Mouse (Mus musculus): ENCODE measurements around the gene AW551984. TPM values are rescaled to one million over a fixed set of nuclear protein-coding genes. Genes with fewer than 3 reads are reported as not detected.

Gene AW551984
- 0.11 TPM for polyA plus RNA-seq (2017; shearing (Covaris generic))

GRCm38 (mm10) chr9:39603999-39604453 lies at the start of gene AW551984:
Gene AW551984, minus strand, starts transcription at chr9:39604403.

GRCm38 (mm10) chr9:39644785-39645184 lies 40.6 kb upstream of the AW551984 start, which contains the start of gene Olfr961:
Gene Olfr961, plus strand, starts transcription at chr9:39645085.

GRCm38 (mm10) chr9:39621073-39621472 lies 16.9 kb upstream of the AW551984 start, which contains the start of gene Olfr960:
Gene Olfr960, plus strand, starts transcription at chr9:39621373.

GRCm38 (mm10) chr9:39610355-39610754 lies 6.2 kb upstream of the AW551984 start, which contains the start of gene Olfr148:
Gene Olfr148, plus strand, starts transcription at chr9:39610655.

GRCm38 (mm10) chr9:39575469-39575868 lies 28.7 kb downstream of the AW551984 start, which contains the start of gene Olfr959:
Gene Olfr959, minus strand, starts transcription at chr9:39575569.

GRCm38 (mm10) chr9:39553946-39554345 lies 50.3 kb downstream of the AW551984 start, which contains the start of gene Olfr958:
Gene Olfr958, minus strand, starts transcription at chr9:39554054.

Other genes with a start within 250 kb of the AW551984 start
- not detected for gene Olfr951, start 217.0 kb downstream of the AW551984 start, polyA plus RNA-seq (2017; shearing (Covaris generic))
- not detected for gene Olfr952, start 177.3 kb downstream of the AW551984 start, polyA plus RNA-seq (2017; shearing (Covaris generic))
- gene Olfr954, start 147.7 kb downstream of the AW551984 start, polyA plus RNA-seq (2017; shearing (Covaris generic)) = not detected
- gene Olfr955, start 132.5 kb downstream of the AW551984 start, polyA plus RNA-seq (2017; shearing (Covaris generic)) = not detected
- not detected for gene Olfr44, start 110.4 kb downstream of the AW551984 start, polyA plus RNA-seq (2017; shearing (Covaris generic))
- gene Olfr957, start 88.6 kb downstream of the AW551984 start, polyA plus RNA-seq (2017; shearing (Covaris generic)) = not detected
- gene Olfr958, start 50.3 kb downstream of the AW551984 start, polyA plus RNA-seq (2017; shearing (Covaris generic)) = not detected
- not detected for gene Olfr959, start 28.8 kb downstream of the AW551984 start, polyA plus RNA-seq (2017; shearing (Covaris generic))
- gene Olfr148, start 6.3 kb upstream of the AW551984 start, polyA plus RNA-seq (2017; shearing (Covaris generic)) = 0.08 TPM
- not detected for gene Olfr960, start 17.0 kb upstream of the AW551984 start, polyA plus RNA-seq (2017; shearing (Covaris generic))
- not detected for gene Olfr961, start 40.7 kb upstream of the AW551984 start, polyA plus RNA-seq (2017; shearing (Covaris generic))
- not detected for gene Olfr963, start 62.8 kb upstream of the AW551984 start, polyA plus RNA-seq (2017; shearing (Covaris generic))
- not detected for gene Olfr149, start 102.7 kb upstream of the AW551984 start, polyA plus RNA-seq (2017; shearing (Covaris generic))
- gene Olfr965, start 107.0 kb upstream of the AW551984 start, polyA plus RNA-seq (2017; shearing (Covaris generic)) = not detected
- gene Olfr150, start 126.6 kb upstream of the AW551984 start, polyA plus RNA-seq (2017; shearing (Covaris generic)) = not detected
- gene Olfr967, start 141.8 kb upstream of the AW551984 start, polyA plus RNA-seq (2017; shearing (Covaris generic)) = not detected
- gene Olfr968, start 178.8 kb upstream of the AW551984 start, polyA plus RNA-seq (2017; shearing (Covaris generic)) = 0.06 TPM
- not detected for gene Olfr969, start 186.5 kb upstream of the AW551984 start, polyA plus RNA-seq (2017; shearing (Covaris generic))
- not detected for gene Olfr970, start 204.5 kb upstream of the AW551984 start, polyA plus RNA-seq (2017; shearing (Covaris generic))
- not detected for gene Olfr971, start 232.5 kb upstream of the AW551984 start, polyA plus RNA-seq (2017; shearing (Covaris generic))

Data from CD4-positive, CD25-positive, alpha-beta regulatory T cell (primary cell).